Mouse (Mus musculus) embryonic facial prominence, embryonic 15.5 days (tissue): Measurements from ENCODE around the gene Gm42674. TPM values are rescaled to one million over a fixed set of nuclear protein-coding genes. Genes with fewer than 3 reads are reported as not detected.
A peak's percentile ranks its signal among the peaks of the same experiment; 100 is the strongest.

Source experiments
- ATAC-seq: fragments of 200-750 bp; cut with Nextera tagmentation; 2 replicates; pipeline ENCODE4 v1.8.0; 2017; ENCODE audit warnings: low read depth, moderate TSS enrichment; ENCODE audit not compliant: insufficient number of reproducible peaks, low FRiP score, low TSS enrichment
- H3K27ac ChIP-seq: fragments of 300-500 bp; sonication (generic); replicated peaks from 2 replicates; pipeline ENCODE4 v1.5.1; 2015; ENCODE audit warnings: mild to moderate bottlenecking, inconsistent platforms
- H3K27me3 ChIP-seq: fragments of 300-500 bp; sonication (generic); 2 replicates; pipeline ENCODE4 v1.6.1; 2015; ENCODE audit warnings: inconsistent platforms
- H3K36me3 ChIP-seq: fragments of 300-500 bp; sonication (generic); 2 replicates; pipeline ENCODE4 v1.6.1; 2015; ENCODE audit warnings: mild to moderate bottlenecking, inconsistent platforms
- H3K4me1 ChIP-seq: fragments of 300-500 bp; sonication (generic); 2 replicates; pipeline ENCODE4 v1.6.1; 2015; ENCODE audit warnings: inconsistent platforms
- H3K4me2 ChIP-seq: fragments of 300-500 bp; sonication (generic); replicated peaks from 2 replicates; pipeline ENCODE4 v1.6.1; 2015; ENCODE audit warnings: mild to moderate bottlenecking, inconsistent platforms
- H3K4me3 ChIP-seq: fragments of 300-500 bp; sonication (generic); replicated peaks from 2 replicates; pipeline ENCODE4 v1.5.1; 2015; ENCODE audit warnings: mild to moderate bottlenecking, inconsistent platforms
- H3K9ac ChIP-seq: fragments of 300-500 bp; sonication (generic); 2 replicates; pipeline ENCODE4 v1.6.1; 2015; ENCODE audit warnings: inconsistent platforms
- H3K9me3 ChIP-seq: fragments of 300-500 bp; sonication (generic); replicated peaks from 2 replicates; pipeline ENCODE4 v1.6.1; 2016; ENCODE audit warnings: inconsistent platforms
- WGBS: fragments of 180-500 bp; shearing (Covaris S2); methylation state at CpG from one replicate; pipeline ENCODE4 v1.1.7; 2015; 5-methylcytosine and 5-hydroxymethylcytosine counted together
- polyA plus RNA-seq: library from polyadenylated mRNA; unstranded; fragments of >200 nt; fragmentation: Nextera tagmentation; extraction: Ambion mirVana; gene quantifications from 2 replicates; pipeline ENCODE4 v1.2.1, GENCODE M21; 2015

The Gm42674 gene
- polyA plus RNA-seq, 1 experiment from 2014 or later: not detected

DNA sequence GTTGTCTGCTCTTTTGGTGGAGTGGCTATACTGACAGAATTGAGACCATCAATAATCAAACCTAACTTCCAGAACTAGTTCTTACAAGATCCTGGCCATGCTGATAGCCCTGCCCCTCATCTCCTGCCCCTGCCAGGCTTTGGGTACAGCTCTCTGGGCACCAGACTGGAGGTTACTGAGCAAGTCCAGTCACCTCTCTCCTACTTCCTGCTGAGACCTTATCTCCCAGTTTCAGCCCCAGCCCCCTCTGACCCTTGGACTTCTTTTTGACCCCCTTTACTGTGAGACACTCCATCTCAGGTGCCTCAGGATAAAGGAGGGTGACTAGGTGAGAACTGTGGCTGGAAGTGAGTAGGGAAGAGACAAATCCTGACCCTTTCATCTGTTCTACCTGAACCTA is 7.4 kb downstream of the Gm42674 start:
- peaks cover 49% of the 10 kb centered on the region for H3K4me1 ChIP-seq
- no peak overlapping the region for H3K27ac ChIP-seq
- H3K9me3 ChIP-seq: no peaks in the 10 kb centered on the region
- no peaks in the 10 kb centered on the region for H3K27me3 ChIP-seq
- no peak overlapping the region for H3K4me3 ChIP-seq
- H3K4me2 ChIP-seq: no peak overlapping the region
- no peak overlapping the region for H3K9ac ChIP-seq
- no peaks in the 10 kb centered on the region for H3K36me3 ChIP-seq
- ATAC-seq: no peak

DNA sequence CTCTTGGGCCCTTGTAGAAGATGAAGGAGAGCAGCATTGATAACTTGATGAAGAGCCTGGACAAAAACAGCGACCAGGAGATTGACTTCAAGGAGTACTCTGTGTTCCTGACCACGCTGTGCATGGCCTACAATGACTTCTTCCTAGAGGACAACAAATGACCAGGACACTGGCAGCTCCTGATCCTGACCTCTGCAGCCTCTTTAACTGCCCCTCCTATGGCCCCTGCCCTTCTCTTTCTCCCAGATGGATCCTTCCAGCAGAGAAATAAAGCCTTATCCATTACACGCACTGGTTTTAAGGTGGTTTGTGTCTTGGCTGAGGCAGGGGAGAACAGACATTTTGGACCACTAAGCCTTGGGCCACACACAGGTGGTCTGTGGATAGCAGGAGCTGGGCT is 9.8 kb downstream of the Gm42674 start:
- no peak for ATAC-seq
- 87% methylated on average over 3 of the region's 3 CpGs for WGBS
- H3K4me3 ChIP-seq: no peak overlapping the region

DNA sequence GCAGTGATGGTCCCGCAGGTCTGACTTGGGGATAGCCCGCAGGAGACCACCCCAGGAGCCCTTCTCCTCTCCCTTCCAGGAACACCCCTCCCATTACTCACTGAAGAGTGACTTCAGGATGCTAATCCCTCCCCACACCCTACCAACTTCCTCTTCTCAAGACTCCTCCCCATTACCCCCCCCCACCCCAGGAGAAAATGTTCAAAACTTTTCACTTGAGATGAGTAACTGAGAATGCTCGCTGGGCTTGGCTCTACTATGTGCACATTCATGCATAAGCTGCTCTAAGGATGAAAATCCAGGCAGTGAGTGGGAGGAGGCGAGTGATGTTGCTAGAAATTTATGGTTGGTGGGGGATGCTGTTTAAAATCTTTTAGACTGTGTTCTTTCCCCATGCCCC is 10.4 kb downstream of the Gm42674 start:
- no peak overlapping the region for H3K9ac ChIP-seq
- H3K9me3 ChIP-seq: no peaks in the 10 kb centered on the region
- ATAC-seq: no peak
- no peak overlapping the region for H3K4me3 ChIP-seq
- peaks cover 40% of the 10 kb centered on the region for H3K4me1 ChIP-seq
- 59% methylated on average over 4 of the region's 4 CpGs for WGBS
- H3K36me3 ChIP-seq: no peaks in the 10 kb centered on the region
- H3K27ac ChIP-seq: 0 out of 2 replicates have a peak overlapping the region, but pooled peaks have one; percentile 44
- no peaks in the 10 kb centered on the region for H3K27me3 ChIP-seq
- no peak overlapping the region for H3K4me2 ChIP-seq

More for the DNA sequence above, 9.8 kb downstream of the Gm42674 start:
- Histone ChIP-seq H3K9ac (no peak overlapping the region), H3K27ac (no peak overlapping the region), H3K36me3 (no peaks in the 10 kb centered on the region), H3K27me3 (no peaks in the 10 kb centered on the region), H3K4me1 (peaks cover 40% of the 10 kb centered on the region), H3K4me2 (no peak overlapping the region), H3K9me3 (no peaks in the 10 kb centered on the region)

DNA sequence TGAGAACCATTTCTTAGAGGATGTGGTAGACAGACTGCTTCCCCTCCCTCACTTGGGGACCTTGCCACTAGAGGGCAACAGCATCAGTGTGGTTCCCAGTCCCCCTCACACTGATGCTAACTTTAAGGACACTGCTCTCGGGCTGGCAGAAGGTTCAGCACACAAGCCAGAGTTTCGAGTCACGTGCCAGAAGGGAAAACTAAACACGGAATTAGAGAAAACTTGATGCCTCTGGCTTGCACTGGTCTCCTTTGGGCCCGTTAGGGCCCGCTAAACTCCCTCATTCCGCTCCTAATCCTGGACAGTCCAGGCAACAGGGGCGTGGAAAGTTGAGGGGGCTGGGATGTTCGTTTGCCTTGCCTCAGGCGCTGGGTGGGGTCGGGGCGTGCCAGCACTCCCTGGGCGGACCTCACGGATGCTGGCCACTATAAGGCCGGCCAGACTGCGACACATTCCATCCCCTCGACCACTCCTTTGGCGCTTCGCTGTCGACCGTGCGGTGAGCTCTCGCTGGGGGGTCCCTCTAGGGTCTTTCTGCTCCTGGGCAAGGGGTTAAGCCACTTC is 11.1 kb downstream of the Gm42674 start, which contains the start of gene S100a6:
S100a6 (plus strand) TSS at position 155 of the 564 bp plus-strand sequence.
- WGBS: 1% methylated on average over 23 of the region's 23 CpGs

DNA sequence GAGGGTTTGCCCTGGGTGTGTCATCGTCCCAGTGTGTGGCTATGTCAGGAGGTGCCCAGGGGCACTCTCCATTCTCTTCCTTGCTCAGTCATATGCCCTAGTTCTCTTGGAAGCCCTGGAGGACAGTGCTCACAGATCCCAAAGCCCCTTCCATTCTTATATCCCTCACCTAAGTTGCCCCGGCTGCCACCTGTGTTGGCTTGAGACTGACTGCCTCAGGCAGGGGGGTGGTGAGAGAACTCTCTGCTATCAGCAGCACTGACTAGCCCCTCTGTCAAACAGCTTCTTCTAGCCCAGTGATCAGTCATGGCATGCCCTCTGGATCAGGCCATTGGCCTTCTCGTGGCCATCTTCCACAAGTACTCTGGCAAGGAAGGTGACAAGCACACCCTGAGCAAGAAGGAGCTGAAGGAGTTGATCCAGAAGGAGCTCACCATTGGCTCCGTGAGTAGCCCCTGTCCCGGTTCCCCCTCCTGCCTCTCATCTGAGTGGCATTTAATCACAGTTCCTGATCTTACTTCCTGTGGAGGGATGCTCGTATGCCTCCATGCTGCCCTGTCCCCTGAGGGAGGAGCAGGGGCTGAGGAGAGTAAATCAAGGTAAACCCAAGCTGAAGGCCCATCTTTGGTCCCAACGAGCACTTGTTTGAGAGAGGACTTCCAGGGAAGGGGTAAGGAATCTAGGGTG is 11.9 kb downstream of the Gm42674 start:
- H3K4me2 ChIP-seq: peak overlapping the region; percentile 74
- H3K9me3 ChIP-seq: no peaks in the 10 kb centered on the region
- no peak for ATAC-seq
- peak overlapping the region; percentile 44 for H3K4me3 ChIP-seq
- no peaks in the 10 kb centered on the region for H3K36me3 ChIP-seq
- no peak overlapping the region for H3K9ac ChIP-seq
- H3K27me3 ChIP-seq: no peaks in the 10 kb centered on the region
- WGBS: 47% methylated on average over 7 of the region's 7 CpGs
- H3K4me1 ChIP-seq: peaks cover 35% of the 10 kb centered on the region
- H3K27ac ChIP-seq: peak overlapping the region; percentile 44; the same call in 1 of the 2 replicates

More for the DNA sequence above, 11.1 kb downstream of the Gm42674 start, which contains the start of gene S100a6:
- Histone ChIP-seq H3K4me3 (peak within 1 kb of the TSS; percentile 44), H3K9ac (no peak within 1 kb of the TSS), H3K9me3 (no peaks in the 10 kb centered on the region), H3K27me3 (no peaks in the 10 kb centered on the region), H3K36me3 (no peaks in the 10 kb centered on the region), H3K4me1 (peaks cover 35% of the 10 kb centered on the region), H3K4me2 (peak within 1 kb of the TSS; percentile 74), H3K27ac (peak within 1 kb of the TSS; percentile 44; the same call in 1 of the 2 replicates)
- peak; percentile 76 for ATAC-seq

DNA sequence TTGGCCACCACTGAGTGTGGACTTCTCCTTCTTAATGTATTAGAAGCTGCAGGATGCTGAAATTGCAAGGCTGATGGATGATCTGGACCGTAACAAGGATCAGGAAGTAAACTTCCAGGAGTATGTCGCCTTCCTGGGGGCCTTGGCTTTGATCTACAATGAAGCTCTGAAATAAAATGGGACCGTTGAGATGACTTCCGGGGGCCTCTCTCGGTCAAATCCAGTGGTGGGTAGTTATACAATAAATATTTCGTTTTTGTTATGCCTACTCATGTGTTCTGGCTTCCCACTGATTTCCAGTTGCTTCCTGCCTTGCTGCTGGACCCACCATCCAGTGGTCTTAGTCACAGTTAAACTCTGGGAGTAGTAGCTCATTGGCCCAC is 12.4 kb downstream of the Gm42674 start:
- H3K9ac ChIP-seq: no peak overlapping the region

DNA sequence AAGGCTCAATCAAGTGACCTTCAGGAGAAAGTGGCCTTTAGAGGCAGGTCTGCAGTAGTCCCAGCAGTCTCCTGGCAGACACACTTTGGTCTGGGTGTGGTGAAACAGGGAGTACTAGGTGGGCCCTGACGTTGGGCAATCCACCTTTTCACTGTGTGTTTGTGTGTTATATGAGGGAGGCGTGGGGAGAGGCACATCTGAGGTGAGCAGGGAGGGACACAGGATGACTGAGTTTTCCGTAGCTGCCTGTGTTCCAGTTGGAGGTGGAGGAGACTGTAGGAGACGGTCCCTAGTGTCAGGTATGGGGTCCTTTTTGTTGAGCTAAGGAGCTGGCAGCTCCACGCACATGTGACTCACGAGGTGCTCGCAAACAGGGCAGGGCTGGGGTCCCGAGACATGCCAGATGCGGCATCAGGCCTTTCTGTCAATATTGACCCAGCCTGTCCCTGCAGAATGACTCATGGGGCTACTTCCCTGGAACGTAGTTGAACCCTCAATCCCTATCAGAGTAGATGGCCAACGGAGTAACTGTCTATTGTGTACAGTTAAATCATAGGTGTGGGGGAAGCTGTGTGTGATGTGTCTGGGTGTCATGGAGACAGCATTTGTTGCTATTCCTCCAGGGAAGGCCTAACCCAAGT is 13.0 kb downstream of the Gm42674 start:
- H3K27ac ChIP-seq: no peak overlapping the region
- H3K4me3 ChIP-seq: peak overlapping the region; percentile 44; the same call in 1 of the 2 replicates
- no peak overlapping the region for H3K9ac ChIP-seq
- H3K4me1 ChIP-seq: peaks cover 35% of the 10 kb centered on the region
- no peaks in the 10 kb centered on the region for H3K36me3 ChIP-seq
- peak overlapping the region; percentile 74 for H3K4me2 ChIP-seq
- H3K9me3 ChIP-seq: no peaks in the 10 kb centered on the region
- WGBS: 77% methylated on average over 11 of the region's 11 CpGs
- 0 out of 2 replicates have a peak, but pooled peaks have one; percentile 8 for ATAC-seq
- H3K27me3 ChIP-seq: no peaks in the 10 kb centered on the region

More for the DNA sequence above, 12.4 kb downstream of the Gm42674 start:
- no peaks in the 10 kb centered on the region for H3K27me3 ChIP-seq
- peak overlapping the region; percentile 44 for H3K4me3 ChIP-seq
- H3K36me3 ChIP-seq: no peaks in the 10 kb centered on the region
- H3K27ac ChIP-seq: no peak overlapping the region
- H3K4me1 ChIP-seq: peaks cover 35% of the 10 kb centered on the region
- 85% methylated on average over 6 of the region's 6 CpGs for WGBS
- H3K9me3 ChIP-seq: no peaks in the 10 kb centered on the region
- H3K4me2 ChIP-seq: peak overlapping the region; percentile 74
- ATAC-seq: no peak

DNA sequence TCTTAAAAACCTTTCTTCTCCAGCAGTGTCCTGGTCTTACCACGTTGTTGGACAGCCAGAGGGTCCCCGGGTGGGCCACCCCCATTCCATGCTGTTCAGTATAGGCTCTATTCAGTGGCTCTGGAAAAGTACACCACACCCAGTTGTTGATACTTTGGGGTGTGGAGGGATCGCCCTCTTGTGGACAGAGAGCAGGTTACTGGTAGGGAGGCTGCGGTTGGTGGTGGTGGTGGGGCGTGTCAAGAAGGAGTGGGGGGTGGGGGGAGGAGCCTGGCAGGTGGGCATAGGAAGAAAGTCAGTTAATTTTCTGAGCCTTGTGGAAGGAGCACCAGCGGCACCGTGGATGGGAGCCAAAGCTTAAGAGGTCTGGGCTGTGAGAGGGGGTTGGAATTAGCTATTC is 13.7 kb downstream of the Gm42674 start:
- no peak overlapping the region for H3K27ac ChIP-seq
- no peak overlapping the region for H3K9ac ChIP-seq
- ATAC-seq: peak; percentile 71
- no peaks in the 10 kb centered on the region for H3K9me3 ChIP-seq
- H3K27me3 ChIP-seq: no peaks in the 10 kb centered on the region
- no peak overlapping the region for H3K4me3 ChIP-seq
- H3K4me1 ChIP-seq: peaks cover 35% of the 10 kb centered on the region
- WGBS: 5% methylated on average over 7 of the region's 7 CpGs
- no peaks in the 10 kb centered on the region for H3K36me3 ChIP-seq
- H3K4me2 ChIP-seq: peak overlapping the region; percentile 74

DNA sequence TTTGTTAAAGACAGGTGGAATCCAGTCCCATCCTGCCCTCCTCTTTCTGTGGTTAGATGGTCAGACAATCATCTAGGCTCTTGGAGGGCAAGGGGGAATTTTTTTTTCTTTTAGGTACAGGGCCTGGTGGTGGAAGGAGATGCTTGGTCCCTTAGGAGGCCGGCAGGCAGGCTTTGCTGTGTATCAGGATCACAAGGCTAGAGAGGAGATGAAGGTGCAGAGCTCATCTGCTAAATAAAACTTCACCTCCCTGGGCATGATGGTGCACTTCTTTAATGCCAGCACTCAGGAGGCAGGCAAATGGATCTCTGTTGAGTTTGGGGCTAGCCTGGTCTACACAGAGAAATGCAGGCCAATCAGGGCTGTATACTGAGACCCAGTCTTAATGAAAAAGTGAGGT is 14.2 kb downstream of the Gm42674 start:
- no peaks in the 10 kb centered on the region for H3K36me3 ChIP-seq
- H3K4me2 ChIP-seq: 0 out of 2 replicates have a peak overlapping the region, but pooled peaks have one; percentile 74
- no peak for ATAC-seq
- peaks cover 35% of the 10 kb centered on the region for H3K4me1 ChIP-seq
- 75% methylated on average over 1 of the region's 1 CpGs for WGBS
- no peaks in the 10 kb centered on the region for H3K9me3 ChIP-seq
- no peak overlapping the region for H3K27ac ChIP-seq
- H3K27me3 ChIP-seq: no peaks in the 10 kb centered on the region
- no peak overlapping the region for H3K4me3 ChIP-seq
- H3K9ac ChIP-seq: no peak overlapping the region

DNA sequence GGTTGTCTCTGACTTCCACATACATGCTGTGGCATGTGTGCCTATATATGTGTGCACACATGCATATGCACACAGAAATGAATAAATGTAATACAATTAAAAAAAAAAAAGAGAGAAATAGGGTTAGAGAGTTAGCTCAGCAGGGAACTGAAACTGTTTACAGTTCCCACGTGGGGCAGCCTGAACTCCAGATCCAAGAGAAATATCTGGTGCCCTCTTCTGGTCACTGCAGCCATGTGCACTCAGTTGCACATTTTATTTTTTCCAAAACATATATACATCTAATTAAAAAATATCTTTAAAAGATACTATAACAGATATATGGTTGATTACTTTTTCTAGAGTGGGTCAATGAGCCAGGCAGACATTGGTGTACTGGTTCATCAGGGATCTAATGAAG is 15.9 kb downstream of the Gm42674 start:
- no peak overlapping the region for H3K27ac ChIP-seq

DNA sequence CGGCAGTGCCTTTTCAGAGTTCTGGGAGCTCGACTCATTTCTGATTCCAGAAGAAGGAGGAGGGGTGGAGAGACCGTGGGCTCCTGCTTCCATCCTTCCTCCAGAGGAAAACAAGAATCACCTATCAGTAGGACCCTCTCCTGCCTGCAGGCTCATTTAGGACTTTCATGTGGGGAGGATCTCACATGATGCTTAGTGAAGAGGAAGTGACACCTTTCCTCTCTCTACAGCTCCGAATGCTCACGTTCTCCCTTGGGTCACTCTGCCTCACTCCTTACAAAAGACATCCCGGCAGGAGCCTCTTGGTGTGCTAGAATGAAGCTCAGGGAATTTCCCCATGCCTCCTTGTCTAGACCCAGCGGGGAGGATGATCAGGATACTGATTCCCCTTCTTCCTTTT is 19.8 kb downstream of the Gm42674 start:
- Histone ChIP-seq H3K4me3 (no peak overlapping the region), H3K4me2 (no peak overlapping the region), H3K27ac (no peak overlapping the region), H3K9ac (no peak overlapping the region), H3K9me3 (no peaks in the 10 kb centered on the region), H3K36me3 (no peaks in the 10 kb centered on the region), H3K4me1 (peaks cover 16% of the 10 kb centered on the region), H3K27me3 (no peaks in the 10 kb centered on the region)
- WGBS: 57% methylated on average over 7 of the region's 7 CpGs
- no peak for ATAC-seq

More for the DNA sequence above, 15.9 kb downstream of the Gm42674 start:
- H3K4me2 ChIP-seq: no peak overlapping the region
- no peak overlapping the region for H3K9ac ChIP-seq
- H3K4me3 ChIP-seq: no peak overlapping the region
- H3K36me3 ChIP-seq: no peaks in the 10 kb centered on the region
- ATAC-seq: no peak
- H3K4me1 ChIP-seq: peaks cover 29% of the 10 kb centered on the region
- H3K27me3 ChIP-seq: no peaks in the 10 kb centered on the region
- WGBS: 15% methylated on average over 1 of the region's 1 CpGs
- H3K9me3 ChIP-seq: no peaks in the 10 kb centered on the region
